Mouse (Mus musculus) bone marrow, adult 2 months (tissue): ENCODE results near the gene Ddi2. TPM values are rescaled to one million over a fixed set of nuclear protein-coding genes. Genes with fewer than 3 reads are reported as not detected.

ENCODE experiments used
- H3K27ac ChIP-seq: fragments of 200-500 bp; 2 replicates; pipeline ENCODE4 v1.5.1; 2012; ENCODE audit warnings: low read depth, mild to moderate bottlenecking, control low read depth, inconsistent platforms, low read length; ENCODE audit not compliant: control insufficient read depth, poor library complexity, insufficient read depth
- H3K4me1 ChIP-seq: fragments of 200-500 bp; 2 replicates; pipeline ENCODE4 v1.6.1; 2011; ENCODE audit warnings: low read length; ENCODE audit not compliant: control insufficient read depth, insufficient read depth
- H3K4me3 ChIP-seq: fragments of 200-500 bp; replicated peaks from 2 replicates; pipeline ENCODE3; 2011; ENCODE audit warnings: mild to moderate bottlenecking, low read depth, low read length, control low read depth; ENCODE audit not compliant: control insufficient read depth
- CTCF ChIP-seq: fragments of 200-500 bp; IDR thresholded peaks from 2 replicates; pipeline ENCODE4 v1.5.1; 2011; ENCODE audit warnings: low read length, control low read depth; ENCODE audit not compliant: control insufficient read depth, insufficient read depth
- POLR2A ChIP-seq: fragments of 200-500 bp; IDR thresholded peaks from 2 replicates; pipeline ENCODE4 v1.6.1; 2011; ENCODE audit warnings: low read depth, mild to moderate bottlenecking, control low read depth, low read length, borderline replicate concordance; ENCODE audit not compliant: control insufficient read depth
- WGBS: fragments of 180-500 bp; shearing (Covaris S2); methylation state at CpG from one replicate; pipeline ENCODE4 v1.1.7; 2018; 5-methylcytosine and 5-hydroxymethylcytosine counted together
- polyA plus RNA-seq: library from polyadenylated mRNA; stranded (reverse); fragments of >200 nt; gene quantifications from 2 replicates; pipeline ENCODE4 v1.2.4, GENCODE M21; 2011; ENCODE audit warnings: low replicate concordance; ENCODE audit not compliant: missing spikeins, insufficient read depth, insufficient read length

The Ddi2 gene
- polyA plus RNA-seq, 1 experiment, result 20.4 TPM

GRCm38 (mm10) chr4:141708005-141708404 lies 15.2 kb downstream of the Ddi2 start:
- TF ChIP-seq POLR2A, result no peak
- no peak for TF ChIP-seq CTCF
- Histone ChIP-seq H3K4me3 (no peak overlapping the region), H3K4me1 (no peaks in the 10 kb centered on the region; the same call in 1 of the 2 replicates), H3K27ac (no peak overlapping the region)
- WGBS, result 75% methylated on average over 7 of the region's 7 CpGs

DNA sequence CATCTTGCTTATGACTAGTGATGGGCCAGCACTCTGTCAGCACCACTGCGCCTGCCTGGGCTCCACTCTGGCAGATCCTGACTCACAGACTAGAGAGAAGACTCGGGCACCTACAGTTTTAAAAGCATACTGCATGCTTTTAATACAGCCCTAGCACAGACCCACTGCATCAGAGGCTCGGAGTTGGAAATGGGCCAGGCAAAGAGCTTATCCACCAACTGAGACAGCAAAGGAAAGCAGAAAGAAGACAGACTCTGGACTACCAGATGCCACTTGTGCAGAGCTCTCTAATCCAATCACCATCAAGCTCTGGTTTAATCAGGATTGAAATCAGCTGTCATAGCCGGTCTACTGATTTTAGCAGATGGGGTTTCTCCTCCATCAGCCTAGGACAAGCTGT lies 17.9 kb downstream of the Ddi2 start:
- H3K27ac ChIP-seq, result no peak overlapping the region
- no peaks in the 10 kb centered on the region; the same call in 1 of the 2 replicates for H3K4me1 ChIP-seq
- TF ChIP-seq CTCF (no peak), POLR2A (no peak)
- WGBS, result 93% methylated on average over 4 of the region's 4 CpGs
- no peak overlapping the region for H3K4me3 ChIP-seq

GRCm38 (mm10) chr4:141704625-141705024 lies 18.6 kb downstream of the Ddi2 start:
- WGBS, result 88% methylated on average over 2 of the region's 2 CpGs
- no peak overlapping the region for H3K27ac ChIP-seq
- no peak overlapping the region for H3K4me3 ChIP-seq
- H3K4me1 ChIP-seq, result no peaks in the 10 kb centered on the region; the same call in 1 of the 2 replicates
- TF ChIP-seq CTCF (no peak), POLR2A (no peak)

DNA sequence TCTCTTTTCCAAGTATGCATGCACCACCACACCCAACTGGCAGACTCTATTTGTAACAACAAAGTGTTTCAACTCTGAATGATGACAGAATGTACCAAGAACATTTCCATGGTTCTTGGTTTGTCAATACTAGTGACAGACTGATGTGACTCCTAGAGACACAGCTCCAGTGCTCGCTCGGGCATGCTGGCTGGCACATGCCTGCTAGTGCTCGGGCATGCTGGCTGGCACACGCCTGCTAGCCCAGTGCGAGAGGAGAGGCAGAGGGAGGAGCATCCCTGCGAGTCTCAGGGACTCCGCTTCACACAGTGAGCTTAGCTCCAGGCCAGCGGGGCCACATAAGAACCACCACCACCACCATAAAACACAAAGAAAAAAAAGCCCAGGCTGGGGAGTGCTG lies 28.5 kb downstream of the Ddi2 start:
- WGBS, result 91% methylated on average over 8 of the region's 8 CpGs
- H3K4me3 ChIP-seq, result no peak overlapping the region
- no peak overlapping the region for H3K27ac ChIP-seq
- TF ChIP-seq CTCF (no peak), POLR2A (no peak)
- no peaks in the 10 kb centered on the region for H3K4me1 ChIP-seq

- 69% methylated on average over 8 of the region's 8 CpGs for WGBS
- no peak for TF ChIP-seq POLR2A
- no peak for TF ChIP-seq CTCF
- Histone ChIP-seq H3K4me1 (no peaks in the 10 kb centered on the region), H3K4me3 (no peak overlapping the region), H3K27ac (no peak overlapping the region)
Measured at GRCm38 (mm10) chr4:141688505-141688904, 34.7 kb downstream of the Ddi2 start.

- Histone ChIP-seq H3K4me3 (no peak overlapping the region), H3K27ac (no peak overlapping the region), H3K4me1 (no peaks in the 10 kb centered on the region)
- WGBS, result 84% methylated on average over 8 of the region's 8 CpGs
- TF ChIP-seq POLR2A (no peak), CTCF (no peak)
Measured at GRCm38 (mm10) chr4:141686525-141686924, 36.7 kb downstream of the Ddi2 start.

GRCm38 (mm10) chr4:141686093-141686492 lies 37.1 kb downstream of the Ddi2 start:
- Histone ChIP-seq H3K4me3 (no peak overlapping the region), H3K4me1 (no peaks in the 10 kb centered on the region), H3K27ac (no peak overlapping the region)
- WGBS, result 88% methylated on average over 3 of the region's 3 CpGs
- TF ChIP-seq POLR2A (no peak), CTCF (no peak)

DNA sequence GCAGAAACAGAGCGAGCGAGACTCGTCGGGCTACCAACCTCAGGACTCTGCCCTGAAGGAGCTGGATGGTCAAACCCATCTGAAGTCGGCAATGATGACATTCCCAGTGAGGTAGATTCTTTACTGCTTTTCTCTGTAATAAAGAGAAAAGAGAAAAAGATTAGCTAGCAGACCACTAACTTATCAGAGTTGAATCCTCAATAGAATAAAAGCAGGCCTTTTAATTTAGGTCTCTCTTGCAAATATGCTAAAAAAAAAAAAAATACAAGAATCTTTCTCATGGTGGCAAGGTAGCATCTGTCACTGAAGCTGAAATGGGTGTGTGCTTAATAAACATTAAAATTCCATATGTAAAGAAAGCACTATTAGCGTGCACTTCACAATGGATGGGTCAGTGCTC lies 37.7 kb downstream of the Ddi2 start, which contains the start of gene Rsc1a1:
Rsc1a1 (minus strand) TSS at position 101 of the 400 bp plus-strand sequence.
- H3K4me1 ChIP-seq, result no peaks in the 10 kb centered on the region
- WGBS, result 94% methylated on average over 6 of the region's 6 CpGs
- H3K4me3 ChIP-seq, result no peak within 1 kb of the TSS
- no peak within 1 kb of the TSS for H3K27ac ChIP-seq
- TF ChIP-seq POLR2A (no peak), CTCF (no peak)

- no peak for TF ChIP-seq POLR2A
- TF ChIP-seq CTCF, result no peak
- 89% methylated on average over 12 of the region's 12 CpGs for WGBS
- no peak overlapping the region for H3K4me3 ChIP-seq
- H3K27ac ChIP-seq, result no peak overlapping the region
- H3K4me1 ChIP-seq, result no peaks in the 10 kb centered on the region
Measured at GRCm38 (mm10) chr4:141682706-141683230, 40.5 kb downstream of the Ddi2 start.
